Mouse (Mus musculus): ENCODE data around the gene Vps53.

GRCm38 (mm10) chr11:76225051-76225450 is 45.6 kb upstream of the Vps53 start:
- TF ChIP-seq CTCF (IDR thresholded peaks at IDR 0.05; ENCODE audit: low read depth) (no peak), EP300 (IDR thresholded peaks at IDR 0.05; ENCODE audit: low read depth) (no peak)

Data from heart, postnatal 0 days (tissue).